Mouse (Mus musculus) C2C12 (cell line): ENCODE results near the gene Vps18.

Source experiments
- CEBPB ChIP-seq: IDR thresholded peaks from one replicate; pipeline ENCODE4 v1.6.1; 2011; ENCODE audit warnings: low read depth, mild to moderate bottlenecking, control low read depth, moderate library complexity
- CTCF ChIP-seq: IDR thresholded peaks from one replicate; pipeline ENCODE4 v1.5.1; 2011; ENCODE audit not compliant: control insufficient read depth, insufficient read depth, insufficient read length
- FOSL1 ChIP-seq: IDR thresholded peaks from one replicate; pipeline ENCODE4 v1.8.0; 2011; ENCODE audit warnings: mild to moderate bottlenecking, low read length; ENCODE audit not compliant: poor library complexity, insufficient read depth, severe bottlenecking
- MAX ChIP-seq: IDR thresholded peaks from one replicate; pipeline ENCODE4 v1.6.1; 2011; ENCODE audit warnings: mild to moderate bottlenecking, control low read depth
- MYOG ChIP-seq: IDR thresholded peaks from one replicate; pipeline ENCODE4 v1.6.1; 2011; ENCODE audit not compliant: control insufficient read depth, insufficient read length; ENCODE audit errors: extremely low read depth
- USF1 ChIP-seq: IDR thresholded peaks from one replicate; pipeline ENCODE4 v1.6.1; 2011; ENCODE audit warnings: low read depth, mild to moderate bottlenecking, control low read depth, moderate library complexity

DNA sequence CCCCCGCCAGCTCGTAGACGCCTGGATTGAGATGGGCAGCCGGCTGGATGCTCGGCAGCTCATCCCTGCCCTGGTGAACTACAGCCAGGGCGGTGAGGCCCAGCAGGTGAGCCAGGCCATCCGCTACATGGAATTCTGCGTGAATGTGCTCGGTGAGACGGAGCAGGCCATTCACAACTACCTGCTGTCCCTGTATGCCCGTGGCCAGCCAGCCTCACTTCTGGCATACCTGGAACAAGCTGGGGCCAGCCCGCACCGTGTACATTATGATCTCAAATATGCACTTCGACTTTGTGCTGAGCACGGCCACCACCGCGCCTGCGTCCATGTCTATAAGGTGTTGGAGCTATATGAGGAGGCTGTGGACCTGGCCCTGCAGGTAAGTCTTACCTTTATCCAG is 5.9 kb downstream of the Vps18 start:
- TF ChIP-seq CTCF (no peak), USF1 (no peak), MYOG (no peak), MAX (no peak), FOSL1 (no peak), CEBPB (no peak)
